In genomic region chr9:116375658-116376357, GRCm38 (mm10) we compare ENCODE assay signal across 8 mouse cellular contexts.
DNase-seq lines count a peak whose midpoint lies in the region; ATAC-seq and TF ChIP-seq lines count a peak whose summit lies in the region.

No protein-coding gene starts in this region.

- TF ChIP-seq POLR2A in liver, adult 2 months (IDR thresholded peaks at IDR 0.05; ENCODE audit: extremely low read depth, insufficient read depth, low read length), result no peak
- TF ChIP-seq POLR2A in lung, adult 2 months (IDR thresholded peaks at IDR 0.05; ENCODE audit: borderline replicate concordance, extremely low read depth, low read depth, low read length), result no peak

- no peaks in the 10 kb centered on the region for H3K4me1 ChIP-seq in liver, adult 2 months (ENCODE audit: control insufficient read depth, insufficient read depth, low read length)
- H3K4me1 ChIP-seq in liver, embryonic 11.5 days (replicated peaks; ENCODE audit: control insufficient read depth, insufficient read depth, low read length), result no peaks in the 10 kb centered on the region
- no peaks in the 10 kb centered on the region for H3K4me1 ChIP-seq in lung, adult 2 months (ENCODE audit: control insufficient read depth, insufficient read depth, low read length)

- DNase-seq in liver, adult 2 months (ENCODE audit: extremely low read depth, low read depth, low spot score), result peak; percentile 25
- DNase-seq in liver, embryonic 11.5 days (ENCODE audit: low spot score), result no peak
- peak; percentile 2 for DNase-seq in cerebellum, adult 8-10 months
- peak; percentile 76 to 83 for DNase-seq in gastrocnemius, postnatal 36 days
- peak; percentile 74 to 80 for DNase-seq in kidney, postnatal 4 days
- peak; percentile 61 for DNase-seq in lung, adult 2 months
- peak; percentile 68 to 71 for DNase-seq in right cerebral cortex, adult 2 months (ENCODE audit: low spot score in 2 of 2)

- H3K36me3 ChIP-seq in liver, adult 2 months (ENCODE audit: control insufficient read depth, insufficient read depth, low read length), result no peaks in the 10 kb centered on the region
- H3K36me3 ChIP-seq in liver, embryonic 11.5 days (ENCODE audit: control insufficient read depth, insufficient read depth, low read length), result no peaks in the 10 kb centered on the region

- H3K27me3 ChIP-seq in liver, adult 2 months (ENCODE audit: control insufficient read depth, insufficient read depth, low read length), result no peaks in the 10 kb centered on the region
- no peaks in the 10 kb centered on the region for H3K27me3 ChIP-seq in liver, embryonic 11.5 days (replicated peaks; ENCODE audit: control insufficient read depth, insufficient read depth, low read length)

- TF ChIP-seq CTCF in liver, adult 2 months (IDR thresholded peaks at IDR 0.05; ENCODE audit: low read depth, low read length), result no peak
- no peak for TF ChIP-seq CTCF in lung, adult 2 months (IDR thresholded peaks at IDR 0.05; ENCODE audit: insufficient read depth, low read length)

- ATAC-seq in liver, embryonic 11.5 days (replicated peaks; ENCODE audit: low FRiP score), result no peak
- ATAC-seq in erythroblast, adult 5-6 weeks (replicated peaks; ENCODE audit: low FRiP score, poor library complexity, severe bottlenecking), result no peak

- no peak overlapping the region for H3K4me2 ChIP-seq in liver, embryonic 11.5 days

- no peaks in the 10 kb centered on the region for H3K79me2 ChIP-seq in liver, adult 2 months (ENCODE audit: control insufficient read depth, insufficient read depth, low read length)

- intact Hi-C loops in gastrocnemius, postnatal 36 days (cut with DNase I), result no loop called here

- 71% methylated on average over 12 of the region's 12 CpGs for WGBS in liver, adult 2 months
- WGBS in liver, embryonic 11.5 days, result 75% methylated on average over 12 of the region's 12 CpGs
- 43% methylated on average over 12 of the region's 12 CpGs for WGBS in lung, adult 2 months

- no peak overlapping the region for H3K27ac ChIP-seq in liver, adult 2 months (replicated peaks; ENCODE audit: insufficient read depth, low read depth, low read length)
- no peak overlapping the region for H3K27ac ChIP-seq in liver, embryonic 11.5 days (ENCODE audit: low read depth, low read length)

- no peak overlapping the region for H3K9ac ChIP-seq in liver, adult 2 months (ENCODE audit: low read depth, low read length)
- H3K9ac ChIP-seq in liver, embryonic 11.5 days (ENCODE audit: low read depth, low read length), result no peak overlapping the region

- H3K9me3 ChIP-seq in liver, embryonic 11.5 days (ENCODE audit: control insufficient read depth, low read length), result no peaks in the 10 kb centered on the region

- no peak overlapping the region for H3K4me3 ChIP-seq in liver, adult 2 months (ENCODE audit: insufficient read depth, low read depth, low read length)
- no peak overlapping the region for H3K4me3 ChIP-seq in liver, embryonic 11.5 days (ENCODE audit: low read depth, low read length)
- no peak overlapping the region for H3K4me3 ChIP-seq in lung, adult 2 months (replicated peaks; ENCODE audit: extremely low read depth, low read depth, low read length)
